Mouse (Mus musculus) erythroblast, embryonic 14.5 days (primary cell): ENCODE data around the gene Olfr1350.

Experiments
- GATA1 ChIP-seq: IDR thresholded peaks from 2 replicates; pipeline ENCODE4 v1.6.1; 2012; ENCODE audit warnings: low read length, inconsistent platforms, mixed read lengths
- TAL1 ChIP-seq: IDR thresholded peaks from 3 replicates; pipeline ENCODE4 v1.6.1; 2012; ENCODE audit warnings: low read length, inconsistent platforms, mixed read lengths

DNA sequence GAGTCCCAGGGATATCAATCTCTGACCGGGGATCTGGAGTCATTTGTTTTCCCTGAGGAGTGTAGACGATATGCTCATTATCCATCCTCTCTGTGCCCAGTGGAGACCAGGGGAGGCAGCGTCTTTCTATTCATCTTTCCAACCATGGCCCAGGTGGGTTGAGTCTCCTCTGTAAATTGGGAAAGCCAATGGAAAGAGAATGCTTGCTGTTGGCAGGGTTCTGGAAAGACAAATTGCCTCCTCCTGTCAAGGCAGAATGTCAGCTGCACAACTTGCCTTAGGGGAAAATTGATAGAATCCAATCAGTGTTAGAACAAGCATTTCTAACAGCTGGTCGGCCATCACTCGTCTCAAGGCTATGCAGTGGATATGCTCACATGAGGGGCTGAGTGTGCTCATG, 41.8 kb upstream of the Olfr1350 start, which contains the start of gene Olfr1349:
- TF ChIP-seq TAL1 (no peak), GATA1 (no peak)
